Mouse (Mus musculus) kidney, adult 2 months (tissue): Measurements from ENCODE around the gene Ifnar2.

Experiments
- CTCF ChIP-seq: fragments of 200-500 bp; conservative IDR thresholded peaks from 2 replicates; pipeline ENCODE4 v1.5.1; 2011; ENCODE audit warnings: low read depth, mild to moderate bottlenecking, control low read depth, low read length, moderate library complexity, mixed read lengths; ENCODE audit not compliant: insufficient read depth, insufficient read length
- POLR2A ChIP-seq: fragments of 200-500 bp; IDR thresholded peaks from one replicate; pipeline ENCODE4 v1.6.1; 2011; ENCODE audit warnings: low read depth, low read length, control low read depth

DNA sequence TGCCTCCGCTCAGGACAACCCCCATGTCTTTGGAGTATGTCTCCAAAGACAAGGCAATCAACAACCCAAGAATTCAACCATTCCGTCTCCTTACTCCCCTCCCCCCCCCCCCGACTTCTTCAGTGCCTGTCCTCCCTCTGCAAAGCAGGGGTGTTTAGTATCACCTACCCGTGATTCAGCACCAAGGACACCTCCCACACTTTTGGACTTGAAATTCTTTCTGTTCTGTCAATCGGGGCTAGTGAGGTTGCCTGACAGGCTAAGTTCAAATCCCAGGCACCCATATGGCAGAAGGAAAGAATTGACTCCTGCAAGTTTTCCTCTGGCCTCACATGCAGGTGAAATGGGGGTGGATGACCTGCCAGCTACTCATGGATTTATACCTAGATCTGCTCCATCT, 41.4 kb upstream of the Ifnar2 start:
- TF ChIP-seq CTCF (no peak), POLR2A (no peak)
